In the genomic region with DNA sequence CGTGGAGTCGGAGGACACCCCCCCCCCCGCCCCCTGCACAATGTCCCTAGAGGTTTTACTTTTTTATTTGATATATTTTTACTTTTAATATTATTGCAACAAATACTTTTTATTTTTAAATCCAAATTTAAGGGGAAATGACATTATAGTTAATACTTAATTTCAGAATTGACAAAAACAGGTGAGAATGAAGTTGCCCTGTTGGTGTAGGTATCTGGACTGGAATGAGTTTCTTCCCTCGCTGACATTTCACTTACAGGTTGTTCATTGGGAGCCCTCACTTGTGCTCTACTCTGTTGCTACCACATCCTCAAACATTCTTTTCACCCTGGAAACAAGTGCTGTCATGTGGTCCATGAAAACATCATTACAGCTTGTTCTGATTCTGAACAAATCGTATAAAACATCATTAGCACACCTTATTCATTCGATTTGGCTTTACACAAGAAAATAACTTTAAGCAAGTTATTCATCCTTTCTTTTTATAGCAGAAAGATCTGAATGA, we compare ENCODE assay signal across 28 mouse cellular contexts. TPM values are rescaled to one million over a fixed set of nuclear protein-coding genes. Genes with fewer than 3 reads are reported as not detected.
DNase-seq lines count a peak whose midpoint lies in the region; ATAC-seq and TF ChIP-seq lines count a peak whose summit lies in the region.
"Had no signal": no experiment of that assay in that cellular context is flagged by ENCODE, and none has a peak within 500 bp of the region (broad histone marks: within the 10 kb centered on the region; RNA-seq: fewer than 3 reads in every experiment).

No protein-coding gene starts in this region.

- H3K4me1 ChIP-seq in megakaryocyte, embryonic 14.5 days: peaks cover 57% of the 10 kb centered on the region
- H3K4me1 ChIP-seq in intestine, postnatal 0 days (replicated peaks; ENCODE audit: control insufficient read depth, insufficient read depth, low read length): no peaks in the 10 kb centered on the region
- H3K4me1 ChIP-seq in forebrain, embryonic 10.5 days: no peaks in the 10 kb centered on the region
- H3K4me1 ChIP-seq: heart, embryonic 10.5 days; hindbrain, embryonic 12.5 days; kidney, embryonic 15.5 days; limb, embryonic 12.5 days; neural tube, embryonic 13.5 days had no signal

- peak; percentile 68 for DNase-seq in CD4-positive, CD25-positive, alpha-beta regulatory T cell, adult 2 months (ENCODE audit: low read depth, low spot score)
- peak; percentile 69 for DNase-seq in T-cell, adult 2 months (ENCODE audit: low spot score)
- no peak for DNase-seq in yolk sac, embryonic 10.5 days (ENCODE audit: low spot score)
- DNase-seq in forebrain, embryonic 10.5 days (ENCODE audit: extremely low spot score, low spot score): no peak
- DNase-seq: adrenal gland, adult 8-10 months; cerebellum, adult 9-10 months; cerebellum, postnatal 36 days; gastrocnemius, postnatal 14 days; heart, postnatal 36 days; kidney, adult 18-20 months; kidney, postnatal 25 days; liver, embryonic 13.5 days; lung, adult 2 months; lung, postnatal 10 days; retina, postnatal 1 day; right cerebral cortex, postnatal 14 days had no signal

- peak overlapping the region; percentile 62 for H3K4me3 ChIP-seq in megakaryocyte, embryonic 14.5 days (replicated peaks)
- H3K4me3 ChIP-seq in macrophage (ENCODE audit: inconsistent target): peak overlapping the region; percentile 66
- H3K4me3 ChIP-seq in intestine, postnatal 0 days (ENCODE audit: low read depth, low read length): no peak overlapping the region
- H3K4me3 ChIP-seq in forebrain, embryonic 10.5 days: no peak overlapping the region
- H3K4me3 ChIP-seq: heart, embryonic 10.5 days; hindbrain, embryonic 12.5 days; kidney, embryonic 15.5 days; limb, embryonic 12.5 days; liver, embryonic 13.5 days; myocyte; neural tube, embryonic 13.5 days had no signal

- H3K4me2 ChIP-seq in intestine, postnatal 0 days (replicated peaks; ENCODE audit: low read depth): no peak overlapping the region
- H3K4me2 ChIP-seq: hindbrain, embryonic 12.5 days; kidney, embryonic 15.5 days; limb, embryonic 12.5 days; liver, embryonic 13.5 days; midbrain, embryonic 11.5 days; neural tube, embryonic 13.5 days had no signal

- H3K9me3 ChIP-seq in megakaryocyte, embryonic 14.5 days: no peaks in the 10 kb centered on the region
- H3K9me3 ChIP-seq in intestine, postnatal 0 days (ENCODE audit: control insufficient read depth): no peaks in the 10 kb centered on the region
- no peaks in the 10 kb centered on the region for H3K9me3 ChIP-seq in forebrain, embryonic 10.5 days
- H3K9me3 ChIP-seq: heart, embryonic 10.5 days; hindbrain, embryonic 12.5 days; kidney, embryonic 15.5 days; limb, embryonic 12.5 days; liver, embryonic 13.5 days; neural tube, embryonic 13.5 days had no signal

- H3K27ac ChIP-seq in macrophage: peak overlapping the region; percentile 96
- H3K27ac ChIP-seq in intestine, postnatal 0 days (ENCODE audit: low read depth, low read length): no peak overlapping the region
- no peak overlapping the region for H3K27ac ChIP-seq in forebrain, embryonic 10.5 days
- H3K27ac ChIP-seq: heart, embryonic 10.5 days; hindbrain, embryonic 12.5 days; kidney, embryonic 15.5 days; limb, embryonic 12.5 days; neural tube, embryonic 13.5 days had no signal

- H3K36me3 ChIP-seq in megakaryocyte, embryonic 14.5 days (replicated peaks; ENCODE audit: low read length): peaks cover 10% of the 10 kb centered on the region
- no peaks in the 10 kb centered on the region for H3K36me3 ChIP-seq in macrophage (ENCODE audit: inconsistent target)
- no peaks in the 10 kb centered on the region for H3K36me3 ChIP-seq in intestine, postnatal 0 days (ENCODE audit: control insufficient read depth, insufficient read depth)
- H3K36me3 ChIP-seq in forebrain, embryonic 10.5 days (replicated peaks): no peaks in the 10 kb centered on the region
- H3K36me3 ChIP-seq: heart, embryonic 10.5 days; hindbrain, embryonic 12.5 days; kidney, embryonic 15.5 days; limb, embryonic 12.5 days; neural tube, embryonic 13.5 days had no signal

- no peaks in the 10 kb centered on the region for H3K27me3 ChIP-seq in megakaryocyte, embryonic 14.5 days (replicated peaks)
- H3K27me3 ChIP-seq in intestine, postnatal 0 days (replicated peaks; ENCODE audit: control insufficient read depth, insufficient read depth, low read length): no peaks in the 10 kb centered on the region
- H3K27me3 ChIP-seq in forebrain, embryonic 10.5 days (ENCODE audit: poor library complexity, severe bottlenecking): no peaks in the 10 kb centered on the region
- H3K27me3 ChIP-seq: hindbrain, embryonic 12.5 days; kidney, embryonic 15.5 days; limb, embryonic 12.5 days; liver, embryonic 13.5 days; neural tube, embryonic 13.5 days had no signal

- ATAC-seq in megakaryocyte, adult 5-6 weeks (ENCODE audit: poor library complexity, severe bottlenecking): no peak
- no peak for ATAC-seq in intestine, postnatal 0 days
- ATAC-seq: forebrain, embryonic 14.5 days had no signal

- H3K79me2 ChIP-seq in macrophage (ENCODE audit: inconsistent target): peaks cover 98% of the 10 kb centered on the region

- H3K9ac ChIP-seq in intestine, postnatal 0 days (ENCODE audit: low read depth, low read length): no peak overlapping the region
- H3K9ac ChIP-seq: hindbrain, embryonic 12.5 days; kidney, embryonic 15.5 days; limb, embryonic 12.5 days; liver, embryonic 13.5 days; neural tube, embryonic 13.5 days had no signal

- no peak for TF ChIP-seq CTCF in intestine, postnatal 0 days (IDR thresholded peaks at IDR 0.05; ENCODE audit: low read depth)

- 33% methylated on average over 5 of the region's 6 CpGs for WGBS in macrophage (ENCODE audit: missing documents)
- 89% methylated on average over 6 of the region's 6 CpGs for WGBS in intestine, postnatal 0 days
- WGBS in forebrain, embryonic 10.5 days: 89% methylated on average over 6 of the region's 6 CpGs

RNA-seq across cellular contexts. Expression of gene Mbnl1, which starts 4.2 kb away (rescaled TPM):
- polyA plus RNA-seq in megakaryocyte, embryonic 14.5 days (2012; ENCODE audit: insufficient read depth, low replicate concordance): 20.3 and 35.3 TPM in 2 replicates
- 716 and 772 TPM in 2 replicates for total RNA-seq in megakaryocyte, adult 5-6 weeks (2015)
- total RNA-seq in megakaryocyte, adult 5-6 weeks (2017): 1,073 and 1,122 TPM in 2 replicates
- total RNA-seq in macrophage (2018; cell fraction: chromatin; rRNA removed): 1,000 to 10,000 TPM in 15 of 26 experiments, 100 to 1,000 TPM in 10, 10 to 100 TPM in 1; 83.6 to 1,534 (median 1,127) TPM
- total RNA-seq in macrophage (2018; cell fraction: cytosol; rRNA removed): 100 to 1,000 TPM; 334 to 648 (median 462) TPM
- total RNA-seq in macrophage (2018; cell fraction: nucleus; rRNA removed): 1,000 to 10,000 TPM in 11 of 26 experiments, 100 to 1,000 TPM in 15; 271 to 1,882 (median 927) TPM
- polyA plus RNA-seq in macrophage (2018): 311 to 412 TPM (median 370 TPM) in 3 replicates
- polyA plus RNA-seq in intestine, postnatal 0 days (2015; fragmentation: Nextera tagmentation; extraction: Ambion mirVana): 54.6 and 55.5 TPM in 2 replicates
- polyA plus RNA-seq in forebrain, embryonic 10.5 days (2016; fragmentation: Nextera tagmentation; extraction: Ambion mirVana): 37.6 and 40.0 TPM in 2 replicates

Comparison
In these comparisons a context has a peak if more than half of its experiments do, and no peak if none do; other contexts are left out.
1. H3K4me3 ChIP-seq: peak in megakaryocyte, embryonic 14.5 days (single experiment) and macrophage (single experiment); none in intestine, postnatal 0 days (single experiment) and forebrain, embryonic 10.5 days (single experiment).
2. DNase-seq: peak in CD4-positive, CD25-positive, alpha-beta regulatory T cell, adult 2 months (single experiment) and T-cell, adult 2 months (single experiment); none in yolk sac, embryonic 10.5 days (single experiment) and forebrain, embryonic 10.5 days (single experiment).